Mouse (Mus musculus) adrenal gland, postnatal 25 days (tissue): ENCODE data around the gene Cdkn1a. TPM values are rescaled to one million over a fixed set of nuclear protein-coding genes. Genes with fewer than 3 reads are reported as not detected.
"Not testable (repeated sequence)": the region's sequence is repeated elsewhere in the genome, so short reads cannot be mapped to it uniquely, and the experiment has no call there.

Source experiments
- DNase-seq: peaks from one replicate; pipeline ENCODE4 v3.0.0; 2021; ENCODE audit warnings: mixed read lengths
- long read RNA-seq: library from polyadenylated mRNA; stranded (forward); transcript quantifications from one replicate; pipeline ENCODE4 v2.0.0, GENCODE M21; 2021
- total RNA-seq: library from RNA; stranded (reverse); gene quantifications from 2 replicates; pipeline ENCODE4 v1.2.3, GENCODE M21; 2021

Cdkn1a gene
- total RNA-seq = 8.9 and 23.4 TPM in 2 replicates
- long read RNA-seq, transcript Cdkn1a-201 (3 exons, 1,913 nt) = major isoform, 8 of 15 reads
- long read RNA-seq, partial matches to known transcripts = 0 of 15 reads
- long read RNA-seq, other reads (novel, unspliced or antisense) = 7 of 15 reads

DNA sequence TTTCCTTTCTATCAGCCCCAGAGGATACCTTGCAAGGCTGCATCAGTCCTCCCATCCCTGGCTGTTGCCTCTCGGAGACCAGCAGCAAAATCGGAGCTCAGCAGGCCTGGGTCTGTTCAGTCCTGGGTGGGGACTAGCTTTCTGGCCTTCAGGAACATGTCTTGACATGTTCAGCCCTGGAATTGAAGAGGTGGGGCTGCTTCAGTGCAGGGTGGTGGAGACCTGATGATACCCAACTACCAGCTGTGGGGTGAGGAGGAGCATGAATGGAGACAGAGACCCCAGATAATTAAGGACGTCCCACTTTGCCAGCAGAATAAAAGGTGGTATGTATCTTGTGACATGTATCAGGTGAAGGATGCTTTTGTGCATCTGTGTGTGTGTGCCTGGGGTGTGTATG lies at the start of gene Cdkn1a:
Gene Cdkn1a (plus strand): TSS at position 201 of the 400 bp plus-strand sequence.
- DNase-seq = no peak

- DNase-seq = not testable (repeated sequence)
Observed at GRCm38 (mm10) chr17:29041632-29042031, 49.1 kb upstream of the Cdkn1a start.

DNA sequence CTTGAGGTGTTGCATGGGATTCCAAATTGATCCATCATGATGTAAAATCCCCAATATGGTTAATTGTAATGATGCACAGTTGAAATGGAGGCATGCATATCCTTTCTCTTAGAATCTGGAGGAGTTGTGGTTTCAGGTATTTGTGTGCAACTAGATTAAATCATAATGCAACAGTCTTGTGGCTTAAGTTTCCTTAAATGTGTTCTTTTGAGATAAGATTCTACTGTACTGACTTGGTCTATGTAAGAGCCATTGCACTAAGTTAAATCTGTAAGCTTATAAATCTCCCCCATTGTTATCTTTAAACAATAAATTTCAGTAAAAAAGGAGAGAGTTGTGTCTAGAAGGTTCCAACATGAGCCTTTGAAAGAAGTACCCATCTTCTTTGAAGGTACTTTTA lies 48.2 kb upstream of the Cdkn1a start:
- DNase-seq = no peak

DNA sequence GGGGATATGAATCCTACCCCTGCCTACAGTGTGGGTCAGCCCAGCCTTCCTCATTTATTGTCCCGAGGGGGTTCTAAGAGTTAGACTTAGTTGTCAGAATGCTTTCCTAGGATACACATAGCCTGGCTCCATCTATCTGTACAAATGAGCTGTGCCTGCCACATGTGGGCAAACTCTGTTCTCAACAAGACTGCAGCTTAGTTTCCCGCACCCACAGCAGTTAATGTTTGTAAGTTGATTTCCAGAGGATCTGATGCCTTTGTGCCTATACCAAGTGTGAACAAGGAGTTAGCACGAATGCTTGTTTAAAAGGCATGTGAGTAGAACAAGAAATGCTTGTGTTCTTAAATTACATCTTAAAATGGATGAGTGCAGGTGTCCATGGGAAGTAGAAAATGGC lies 47.2 kb upstream of the Cdkn1a start:
- no peak for DNase-seq

DNA sequence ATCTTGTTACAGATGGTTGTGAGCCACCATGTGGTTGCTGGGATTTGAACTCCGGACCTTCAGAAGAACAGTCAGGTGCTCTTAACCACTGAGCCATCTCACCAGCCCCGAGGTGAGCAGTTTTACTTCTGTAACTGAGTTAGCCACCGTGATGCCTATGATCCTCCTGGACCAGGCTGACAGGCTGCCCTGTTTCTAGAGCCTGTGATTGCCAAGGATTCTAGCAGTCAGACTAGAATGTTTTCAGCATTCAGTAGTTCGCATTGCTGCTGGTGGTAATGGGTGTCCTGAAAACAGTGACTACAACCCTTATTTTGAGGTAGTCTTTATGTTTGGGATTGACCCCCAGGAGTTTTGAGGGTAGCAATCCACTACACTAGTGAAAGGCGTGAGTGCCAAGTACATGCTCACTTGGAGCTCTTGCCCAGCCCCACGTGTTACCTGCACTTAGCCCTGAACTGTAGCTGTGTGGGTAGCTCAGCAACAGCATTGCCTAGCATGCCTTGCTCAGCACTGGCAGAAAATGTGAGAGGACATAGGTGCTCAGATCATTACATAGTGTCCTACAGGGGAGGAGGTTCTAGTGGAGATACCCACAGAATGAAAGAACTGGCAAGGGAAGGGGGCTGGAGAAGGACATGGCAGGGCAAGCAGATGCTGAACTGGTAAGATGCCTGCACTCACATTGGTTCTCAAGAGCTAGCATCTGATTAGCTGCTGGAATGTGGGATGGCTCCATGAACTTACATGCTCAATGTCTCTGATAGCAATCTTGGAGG lies 46.4 kb upstream of the Cdkn1a start:
- no peak for DNase-seq

- no peak for DNase-seq
Observed at GRCm38 (mm10) chr17:29044925-29045319, 45.9 kb upstream of the Cdkn1a start.

GRCm38 (mm10) chr17:29045741-29046530 lies 44.8 kb upstream of the Cdkn1a start:
- peak; percentile 54 for DNase-seq

DNA sequence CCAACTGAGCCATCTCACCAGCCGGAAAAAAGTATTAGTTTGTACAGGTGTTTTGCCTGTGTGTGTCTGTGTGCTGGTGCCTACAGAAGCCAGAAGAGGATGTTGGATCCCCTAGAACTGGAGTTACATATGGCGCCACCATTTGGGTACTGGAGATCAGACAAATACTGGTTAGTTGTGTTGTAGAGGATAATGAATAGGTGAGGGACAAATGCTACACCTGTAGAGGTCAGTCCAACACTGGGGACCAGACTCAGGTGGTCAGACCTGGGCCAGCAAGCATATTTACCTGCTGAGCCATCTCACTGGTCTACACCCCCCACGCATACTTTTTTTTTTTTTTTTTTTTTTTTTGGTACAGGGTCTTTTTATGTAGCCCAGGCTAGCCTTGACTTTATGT lies 43.9 kb upstream of the Cdkn1a start:
- DNase-seq = no peak

GRCm38 (mm10) chr17:29047697-29048514 lies 42.9 kb upstream of the Cdkn1a start:
- DNase-seq = no peak

GRCm38 (mm10) chr17:29048748-29049507 lies 41.8 kb upstream of the Cdkn1a start:
- peak; percentile 80 for DNase-seq

GRCm38 (mm10) chr17:29049508-29049889 lies 41.3 kb upstream of the Cdkn1a start:
- no peak for DNase-seq

DNA sequence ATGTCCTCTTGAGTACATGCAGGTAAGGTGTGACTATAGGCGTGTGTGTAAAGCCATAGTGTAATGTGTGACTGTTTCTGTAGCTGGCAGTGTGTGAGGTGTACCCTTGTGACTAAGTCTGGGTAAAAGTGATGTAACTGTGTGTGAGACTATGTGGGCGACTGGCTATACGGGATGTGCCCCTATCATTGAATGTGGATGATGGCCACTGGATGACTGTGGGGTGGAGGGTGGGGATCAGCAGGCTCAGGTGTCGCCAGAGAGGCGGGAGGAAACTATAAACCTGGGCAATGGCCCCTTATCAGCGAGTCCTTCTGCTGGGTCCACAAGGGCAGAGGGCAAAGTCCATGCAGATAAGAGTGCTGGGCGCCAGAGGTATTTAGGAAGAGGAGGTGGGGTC lies 40.9 kb upstream of the Cdkn1a start:
- no peak for DNase-seq

GRCm38 (mm10) chr17:29050791-29051190 lies 40.0 kb upstream of the Cdkn1a start:
- no peak for DNase-seq

- no peak for DNase-seq
Observed at GRCm38 (mm10) chr17:29053067-29053466, 37.7 kb upstream of the Cdkn1a start.

GRCm38 (mm10) chr17:29053841-29054240 lies 36.9 kb upstream of the Cdkn1a start:
- peak; percentile 41 for DNase-seq

- DNase-seq = no peak
Observed at GRCm38 (mm10) chr17:29054429-29054828, 36.3 kb upstream of the Cdkn1a start.

DNA sequence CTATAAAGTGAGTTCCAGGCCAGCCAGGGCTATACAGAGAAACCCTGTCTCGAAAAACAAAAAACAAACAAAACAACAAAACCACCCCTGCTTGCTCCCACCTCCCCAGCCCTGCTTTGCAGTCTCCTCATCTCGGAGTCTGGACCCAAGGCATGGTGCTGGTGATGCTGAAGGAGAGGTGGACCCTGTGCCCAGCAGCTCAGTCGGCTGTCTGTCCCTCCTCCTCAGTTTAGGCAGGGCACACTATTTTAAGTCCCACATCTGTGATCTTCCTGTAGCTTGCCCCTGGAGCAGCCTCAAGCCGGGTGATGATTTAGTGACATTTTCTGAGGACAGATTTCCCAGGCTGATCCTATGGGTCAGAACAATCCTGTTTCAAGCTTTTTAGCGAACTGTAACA lies 35.2 kb upstream of the Cdkn1a start:
- no peak for DNase-seq

GRCm38 (mm10) chr17:29056207-29056606 lies 34.6 kb upstream of the Cdkn1a start:
- no peak for DNase-seq

DNA sequence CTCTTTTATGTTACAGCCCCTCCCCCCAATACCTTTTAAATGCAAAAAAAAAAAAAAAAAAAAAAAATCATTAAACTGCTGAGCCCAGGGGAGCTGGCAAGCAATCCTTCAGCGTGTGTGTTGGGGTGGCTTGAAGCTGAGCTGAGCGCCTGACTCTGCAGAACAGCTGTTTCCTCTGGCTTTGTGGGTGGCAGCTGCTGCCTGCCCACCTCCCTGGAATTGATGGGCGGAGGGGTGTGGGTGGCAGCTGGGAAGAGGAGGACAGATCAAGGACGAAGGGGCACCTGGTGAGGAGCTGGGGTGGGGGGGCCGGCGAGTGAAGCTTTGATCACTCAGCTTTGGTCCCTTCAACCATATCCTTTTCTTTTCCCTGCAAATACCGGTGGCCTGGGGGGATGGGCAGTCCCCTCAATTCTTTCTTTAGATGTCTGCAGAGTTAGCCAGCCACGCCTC lies 34.1 kb upstream of the Cdkn1a start:
- no peak for DNase-seq

DNA sequence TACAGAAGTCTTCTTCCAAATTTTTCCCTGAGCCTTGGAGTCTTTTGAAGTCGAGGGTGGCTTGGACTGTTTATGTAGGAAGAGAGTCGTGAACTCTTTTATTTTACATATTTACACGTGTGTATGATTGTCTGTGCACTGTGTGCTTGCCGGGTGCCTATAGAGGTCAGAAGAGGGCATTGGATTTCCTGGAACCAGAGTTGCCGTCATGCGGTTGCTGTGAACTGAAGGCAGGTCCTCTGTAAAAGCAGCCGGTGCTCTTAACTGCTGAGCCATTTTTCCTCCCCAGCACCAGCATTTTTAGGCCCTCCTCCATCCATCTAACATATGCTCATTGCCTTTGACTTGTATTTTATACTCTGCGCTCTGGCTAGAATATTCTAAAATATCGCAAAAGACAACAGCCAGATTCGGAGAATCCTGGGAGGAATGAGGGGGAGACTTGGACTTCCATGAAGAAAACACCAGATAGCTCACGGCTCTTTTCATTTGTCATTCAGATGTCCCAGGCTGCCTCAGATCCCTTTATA lies 33.4 kb upstream of the Cdkn1a start:
- no peak for DNase-seq

GRCm38 (mm10) chr17:29057961-29058360 lies 32.8 kb upstream of the Cdkn1a start:
- no peak for DNase-seq
